Mouse (Mus musculus): Measurements from ENCODE around the gene Lrrc4c. TPM values are rescaled to one million over a fixed set of nuclear protein-coding genes. Genes with fewer than 3 reads are reported as not detected.
A peak's percentile ranks its signal among the peaks of the same experiment; 100 is the strongest.

Lrrc4c gene
- polyA plus RNA-seq, 1 experiment: 19.9 TPM

GRCm38 (mm10) chr2:97467031-97467549, 1149.1 kb downstream of the Lrrc4c start:
- peak; percentile 70 to 71 for DNase-seq
- H3K27ac ChIP-seq (ENCODE audit: insufficient read depth, low read length): peak overlapping the region; percentile 64; the same call in 1 of the 2 replicates
- H3K27me3 ChIP-seq (ENCODE audit: control insufficient read depth, insufficient read depth, low read length): no peaks in the 10 kb centered on the region
- no peak for TF ChIP-seq CTCF (IDR thresholded peaks at IDR 0.05; ENCODE audit: borderline replicate concordance, insufficient read depth, low read depth, low read length)
- TF ChIP-seq POLR2A (IDR thresholded peaks at IDR 0.05; ENCODE audit: borderline replicate concordance, insufficient read depth, low read length): no peak
- WGBS: under 1% methylated on average over 26 of the region's 26 CpGs
- no peaks in the 10 kb centered on the region; the same call in 1 of the 2 replicates for H3K4me1 ChIP-seq (ENCODE audit: control insufficient read depth, insufficient read depth, low read length)
- H3K4me3 ChIP-seq (replicated peaks; ENCODE audit: insufficient read depth, low read depth, low read length): peak overlapping the region; percentile 64

GRCm38 (mm10) chr2:97467664-97468063, 1149.7 kb downstream of the Lrrc4c start:
- peak in 1 of 2 experiments; percentile 29 for DNase-seq
- H3K4me1 ChIP-seq (ENCODE audit: control insufficient read depth, insufficient read depth, low read length): no peaks in the 10 kb centered on the region; the same call in 1 of the 2 replicates
- H3K4me3 ChIP-seq (replicated peaks; ENCODE audit: insufficient read depth, low read depth, low read length): peak overlapping the region; percentile 64
- TF ChIP-seq POLR2A (IDR thresholded peaks at IDR 0.05; ENCODE audit: borderline replicate concordance, insufficient read depth, low read length) (no peak), CTCF (IDR thresholded peaks at IDR 0.05; ENCODE audit: borderline replicate concordance, insufficient read depth, low read depth, low read length) (no peak)
- no peak overlapping the region for H3K27ac ChIP-seq (ENCODE audit: insufficient read depth, low read length)
- no peaks in the 10 kb centered on the region for H3K27me3 ChIP-seq (ENCODE audit: control insufficient read depth, insufficient read depth, low read length)
- WGBS: under 1% methylated on average over 8 of the region's 8 CpGs

- 27% methylated on average over 5 of the region's 5 CpGs for WGBS
- H3K4me1 ChIP-seq (ENCODE audit: control insufficient read depth, insufficient read depth, low read length): no peaks in the 10 kb centered on the region; the same call in 1 of the 2 replicates
- no peaks in the 10 kb centered on the region for H3K27me3 ChIP-seq (ENCODE audit: control insufficient read depth, insufficient read depth, low read length)
- no peak for TF ChIP-seq POLR2A (IDR thresholded peaks at IDR 0.05; ENCODE audit: borderline replicate concordance, insufficient read depth, low read length)
- no peak for TF ChIP-seq CTCF (IDR thresholded peaks at IDR 0.05; ENCODE audit: borderline replicate concordance, insufficient read depth, low read depth, low read length)
- H3K27ac ChIP-seq (ENCODE audit: insufficient read depth, low read length): no peak overlapping the region
- peak overlapping the region; percentile 54 for H3K4me3 ChIP-seq (replicated peaks; ENCODE audit: insufficient read depth, low read depth, low read length)
- peak; percentile 21 to 25 for DNase-seq
Measured at GRCm38 (mm10) chr2:97468372-97468771, 1150.4 kb downstream of the Lrrc4c start.

- TF ChIP-seq CTCF (IDR thresholded peaks at IDR 0.05; ENCODE audit: borderline replicate concordance, insufficient read depth, low read depth, low read length): no peak
- TF ChIP-seq POLR2A (IDR thresholded peaks at IDR 0.05; ENCODE audit: borderline replicate concordance, insufficient read depth, low read length): no peak
- DNase-seq: no peak
- Histone ChIP-seq H3K4me1 (ENCODE audit: control insufficient read depth, insufficient read depth, low read length) (no peaks in the 10 kb centered on the region; the same call in 1 of the 2 replicates), H3K27ac (ENCODE audit: insufficient read depth, low read length) (no peak overlapping the region), H3K4me3 (replicated peaks; ENCODE audit: insufficient read depth, low read depth, low read length) (peak overlapping the region; percentile 22), H3K27me3 (ENCODE audit: control insufficient read depth, insufficient read depth, low read length) (no peaks in the 10 kb centered on the region)
- WGBS: 68% methylated on average over 2 of the region's 2 CpGs
Measured at GRCm38 (mm10) chr2:97469396-97469795, 1151.4 kb downstream of the Lrrc4c start.

- TF ChIP-seq CTCF (IDR thresholded peaks at IDR 0.05; ENCODE audit: borderline replicate concordance, insufficient read depth, low read depth, low read length) (no peak), POLR2A (IDR thresholded peaks at IDR 0.05; ENCODE audit: borderline replicate concordance, insufficient read depth, low read length) (no peak)
- 48% methylated on average over 10 of the region's 10 CpGs for WGBS
- Histone ChIP-seq H3K27me3 (ENCODE audit: control insufficient read depth, insufficient read depth, low read length) (no peaks in the 10 kb centered on the region), H3K4me3 (replicated peaks; ENCODE audit: insufficient read depth, low read depth, low read length) (no peak overlapping the region), H3K4me1 (ENCODE audit: control insufficient read depth, insufficient read depth, low read length) (peaks cover 5% of the 10 kb centered on the region), H3K27ac (ENCODE audit: insufficient read depth, low read length) (peak overlapping the region; percentile 2; the same call in 1 of the 2 replicates)
- DNase-seq: no peak
Measured at GRCm38 (mm10) chr2:97478175-97478924, 1160.4 kb downstream of the Lrrc4c start.

GRCm38 (mm10) chr2:97478925-97479298, 1160.9 kb downstream of the Lrrc4c start:
- peaks cover 5% of the 10 kb centered on the region for H3K4me1 ChIP-seq (ENCODE audit: control insufficient read depth, insufficient read depth, low read length)
- peak overlapping the region; percentile 2; the same call in 1 of the 2 replicates for H3K27ac ChIP-seq (ENCODE audit: insufficient read depth, low read length)
- H3K27me3 ChIP-seq (ENCODE audit: control insufficient read depth, insufficient read depth, low read length): no peaks in the 10 kb centered on the region
- no peak for TF ChIP-seq POLR2A (IDR thresholded peaks at IDR 0.05; ENCODE audit: borderline replicate concordance, insufficient read depth, low read length)
- no peak for TF ChIP-seq CTCF (IDR thresholded peaks at IDR 0.05; ENCODE audit: borderline replicate concordance, insufficient read depth, low read depth, low read length)
- H3K4me3 ChIP-seq (replicated peaks; ENCODE audit: insufficient read depth, low read depth, low read length): no peak overlapping the region
- DNase-seq: peak; percentile 42 to 59
- 6% methylated on average over 4 of the region's 4 CpGs for WGBS

- 0 out of 2 replicates have a peak overlapping the region, but pooled peaks have one; percentile 63 for H3K27ac ChIP-seq (ENCODE audit: insufficient read depth, low read length)
- H3K27me3 ChIP-seq (ENCODE audit: control insufficient read depth, insufficient read depth, low read length): no peaks in the 10 kb centered on the region
- no peak for TF ChIP-seq CTCF (IDR thresholded peaks at IDR 0.05; ENCODE audit: borderline replicate concordance, insufficient read depth, low read depth, low read length)
- TF ChIP-seq POLR2A (IDR thresholded peaks at IDR 0.05; ENCODE audit: borderline replicate concordance, insufficient read depth, low read length): no peak
- no peak overlapping the region for H3K4me3 ChIP-seq (replicated peaks; ENCODE audit: insufficient read depth, low read depth, low read length)
- H3K4me1 ChIP-seq (ENCODE audit: control insufficient read depth, insufficient read depth, low read length): peaks cover 3% of the 10 kb centered on the region; the same call in 1 of the 2 replicates
- DNase-seq: no peak
- WGBS: 45% methylated on average over 1 of the region's 1 CpGs
Measured at GRCm38 (mm10) chr2:97484990-97485389, 1167.0 kb downstream of the Lrrc4c start.

All from cerebellum, adult 2 months (tissue).